In genomic region chr5:34485731-34486130, GRCm38 (mm10) we compare ENCODE assay signal across 25 mouse cellular contexts. TPM values are rescaled to one million over a fixed set of nuclear protein-coding genes. Genes with fewer than 3 reads are reported as not detected.
DNase-seq lines count a peak whose midpoint lies in the region; ATAC-seq and TF ChIP-seq lines count a peak whose summit lies in the region.
"Had no signal": no experiment of that assay in that cellular context is flagged by ENCODE, and none has a peak within 500 bp of the region (broad histone marks: within the 10 kb centered on the region; RNA-seq: fewer than 3 reads in every experiment).

No protein-coding gene starts in this region.

- H3K4me3 ChIP-seq in heart, embryonic 11.5 days (ENCODE audit: low read depth, low read length) = no peak overlapping the region
- H3K4me3 ChIP-seq in E14TG2a.4 (replicated peaks; ENCODE audit: low read length) (peak overlapping the region; percentile 35), myocyte (no peak overlapping the region)
- no peak overlapping the region for H3K4me3 ChIP-seq in hindbrain, embryonic 11.5 days (ENCODE audit: low read depth, low read length)
- H3K4me3 ChIP-seq in forebrain, embryonic 12.5 days (replicated peaks) = no peak overlapping the region
- H3K4me3 ChIP-seq: embryonic facial prominence, embryonic 10.5 days; embryonic facial prominence, embryonic 12.5 days; forebrain, embryonic 10.5 days; forebrain, embryonic 13.5 days; forebrain, embryonic 15.5 days had no signal

- H3K27me3 ChIP-seq in heart, embryonic 11.5 days (ENCODE audit: control insufficient read depth, insufficient read depth, low read length) = no peaks in the 10 kb centered on the region
- H3K27me3 ChIP-seq in E14TG2a.4 (ENCODE audit: insufficient read depth, low read length) = no peaks in the 10 kb centered on the region
- no peaks in the 10 kb centered on the region for H3K27me3 ChIP-seq in myocyte (ENCODE audit: control insufficient read depth, insufficient read depth, insufficient read length)
- H3K27me3 ChIP-seq in hindbrain, embryonic 11.5 days (ENCODE audit: control insufficient read depth, insufficient read depth, low read length) = no peaks in the 10 kb centered on the region
- H3K27me3 ChIP-seq in forebrain, embryonic 12.5 days = no peaks in the 10 kb centered on the region
- H3K27me3 ChIP-seq: CH12.LX; embryonic facial prominence, embryonic 12.5 days; forebrain, embryonic 13.5 days; forebrain, embryonic 15.5 days had no signal

- no peak overlapping the region for H3ac ChIP-seq in myocyte (ENCODE audit: control insufficient read depth, insufficient read length)

- no peak for ATAC-seq in heart, embryonic 11.5 days (replicated peaks; ENCODE audit: insufficient number of reproducible peaks, low FRiP score, low TSS enrichment)
- ATAC-seq in hindbrain, embryonic 11.5 days (ENCODE audit: low FRiP score) = no peak
- no peak for ATAC-seq in forebrain, embryonic 12.5 days (ENCODE audit: low FRiP score)
- ATAC-seq: CD4-positive, CD25-positive, alpha-beta regulatory T cell, adult 4 months; forebrain, embryonic 13.5 days; forebrain, embryonic 15.5 days; forebrain, postnatal 0 days had no signal

- H3K27ac ChIP-seq in heart, embryonic 11.5 days (ENCODE audit: low read depth, low read length) = no peak overlapping the region
- no peak overlapping the region for H3K27ac ChIP-seq in hindbrain, embryonic 11.5 days (ENCODE audit: low read depth, low read length)
- H3K27ac ChIP-seq in forebrain, embryonic 12.5 days = no peak overlapping the region
- H3K27ac ChIP-seq: embryonic facial prominence, embryonic 10.5 days; embryonic facial prominence, embryonic 12.5 days; forebrain, embryonic 10.5 days; forebrain, embryonic 13.5 days; forebrain, embryonic 15.5 days had no signal

- no peak overlapping the region for H3K9ac ChIP-seq in heart, embryonic 11.5 days (ENCODE audit: low read depth, low read length)
- H3K9ac ChIP-seq in hindbrain, embryonic 11.5 days (ENCODE audit: low read depth, low read length) = no peak overlapping the region
- H3K9ac ChIP-seq in forebrain, embryonic 12.5 days = no peak overlapping the region
- H3K9ac ChIP-seq: embryonic facial prominence, embryonic 12.5 days; forebrain, embryonic 13.5 days; forebrain, embryonic 15.5 days; forebrain, postnatal 0 days had no signal

- TF ChIP-seq POLR2A in myocyte (IDR thresholded peaks at IDR 0.05; ENCODE audit: insufficient read length, low read depth) = no peak

- H3K36me3 ChIP-seq in heart, embryonic 11.5 days (ENCODE audit: control insufficient read depth, insufficient read depth, low read length) = peaks cover 14% of the 10 kb centered on the region
- H3K36me3 ChIP-seq in E14TG2a.4 (ENCODE audit: insufficient read depth, low read length) (peaks cover 40% of the 10 kb centered on the region), myocyte (ENCODE audit: control insufficient read depth, insufficient read depth) (peaks cover 10% of the 10 kb centered on the region)
- H3K36me3 ChIP-seq in hindbrain, embryonic 11.5 days (ENCODE audit: control insufficient read depth, insufficient read depth, low read length) = 0 out of 2 replicates have a peak, but pooled peaks cover 4% of the 10 kb centered on the region
- H3K36me3 ChIP-seq in forebrain, embryonic 12.5 days (replicated peaks) = peaks cover 61% of the 10 kb centered on the region

- DNase-seq in heart, adult 11 months = peak; percentile 91
- peak; percentile 25 for DNase-seq in ZHBTc4 (ENCODE audit: low read depth, low spot score)
- DNase-seq in hindbrain, embryonic 11.5 days (ENCODE audit: low spot score) = no peak
- no peak for DNase-seq in spleen, postnatal 14 days (ENCODE audit: low spot score in 2 of 2)
- DNase-seq: adrenal gland, adult 2 months; adrenal gland, postnatal 10 days; adrenal gland, postnatal 25 days; B cell, adult 2 months; cerebellum, adult 11 months; cerebellum, adult 2 months; cerebellum, adult 9-10 months; cerebellum, postnatal 10 days; cerebellum, postnatal 25 days; forebrain, postnatal 0 days had no signal

- no peaks in the 10 kb centered on the region for H3K79me2 ChIP-seq in myocyte (ENCODE audit: control insufficient read depth, insufficient read depth)

- WGBS in heart, embryonic 11.5 days (ENCODE audit: insufficient replicate concordance) = 90% methylated on average over 15 of the region's 15 CpGs
- whole genome bisulfite sequencing in hindbrain, embryonic 11.5 days = 95% methylated on average over 15 of the region's 15 CpGs
- 92% methylated on average over 15 of the region's 15 CpGs for WGBS in forebrain, embryonic 12.5 days

- H3K9me3 ChIP-seq in heart, embryonic 11.5 days (replicated peaks; ENCODE audit: control insufficient read depth, low read length) = no peaks in the 10 kb centered on the region
- no peaks in the 10 kb centered on the region for H3K9me3 ChIP-seq in E14TG2a.4 (ENCODE audit: low read length)
- no peaks in the 10 kb centered on the region for H3K9me3 ChIP-seq in hindbrain, embryonic 11.5 days (ENCODE audit: control insufficient read depth, low read length)
- H3K9me3 ChIP-seq in forebrain, embryonic 12.5 days = no peaks in the 10 kb centered on the region
- H3K9me3 ChIP-seq: embryonic facial prominence, embryonic 10.5 days; embryonic facial prominence, embryonic 12.5 days; forebrain, embryonic 10.5 days; forebrain, embryonic 13.5 days; forebrain, embryonic 15.5 days had no signal

- no peak for TF ChIP-seq CTCF in E14TG2a.4 (conservative IDR thresholded peaks at IDR 0.05; ENCODE audit: low read length)

- H3K4me2 ChIP-seq in heart, embryonic 11.5 days = no peak overlapping the region
- H3K4me2 ChIP-seq in myocyte (ENCODE audit: low read depth) = no peak overlapping the region
- no peak overlapping the region for H3K4me2 ChIP-seq in hindbrain, embryonic 11.5 days (replicated peaks; ENCODE audit: low read depth, low read length)
- H3K4me2 ChIP-seq in forebrain, embryonic 12.5 days = no peak overlapping the region
- H3K4me2 ChIP-seq: embryonic facial prominence, embryonic 12.5 days; forebrain, embryonic 13.5 days; forebrain, embryonic 15.5 days had no signal

- no peaks in the 10 kb centered on the region for H3K4me1 ChIP-seq in heart, embryonic 11.5 days (ENCODE audit: control insufficient read depth, insufficient read depth, low read length)
- peaks cover 16% of the 10 kb centered on the region for H3K4me1 ChIP-seq in E14TG2a.4 (replicated peaks; ENCODE audit: low read depth, low read length)
- H3K4me1 ChIP-seq in hindbrain, embryonic 11.5 days (replicated peaks; ENCODE audit: control insufficient read depth, insufficient read depth, low read length) = no peaks in the 10 kb centered on the region
- no peaks in the 10 kb centered on the region for H3K4me1 ChIP-seq in forebrain, embryonic 12.5 days
- H3K4me1 ChIP-seq: embryonic facial prominence, embryonic 10.5 days; embryonic facial prominence, embryonic 12.5 days; forebrain, embryonic 10.5 days; forebrain, embryonic 13.5 days had no signal

TF ChIP-seq in myocyte, 11 proteins besides CTCF, POLR2A, EP300 and RAD21:
- TF ChIP-seq POLR2AphosphoS2 (IDR thresholded peaks at IDR 0.05; ENCODE audit: insufficient read length, low read depth) = peak; percentile 37
- no peak for TF ChIP-seq TCF3 (IDR thresholded peaks at IDR 0.05; ENCODE audit: insufficient read length, low read depth)
- TF ChIP-seq TCF12 (IDR thresholded peaks at IDR 0.05; ENCODE audit: insufficient read depth, poor library complexity, severe bottlenecking) = no peak
- no peak for TF ChIP-seq CEBPB (IDR thresholded peaks at IDR 0.05; ENCODE audit: insufficient read depth, poor library complexity, severe bottlenecking)
TF ChIP-seq in myocyte: peak in this region for 1.

RNA-seq across cellular contexts. Expression of gene Tnip2, which starts 28.1 kb away (rescaled TPM):
- polyA plus RNA-seq in heart, embryonic 11.5 days (2014; fragmentation: Nextera tagmentation; extraction: Ambion mirVana) = 12.7 and 14.2 TPM in 2 replicates
- 10.6 TPM for polyA plus RNA-seq in myocyte (2012; fragmentation: generic; extraction: Trizol)
- 4.3 TPM in 2 replicates for polyA plus RNA-seq in hindbrain, embryonic 11.5 days (2014; fragmentation: Nextera tagmentation; extraction: Ambion mirVana)
- 6.7 and 9.2 TPM in 2 replicates for polyA plus RNA-seq in forebrain, embryonic 12.5 days (2016; fragmentation: Nextera tagmentation; extraction: Ambion mirVana)

RNA-seq across cellular contexts. Expression of gene Sh3bp2, which starts 39.9 kb away (rescaled TPM):
- polyA plus RNA-seq in heart, embryonic 11.5 days (2014; fragmentation: Nextera tagmentation; extraction: Ambion mirVana) = 4.2 and 5.2 TPM in 2 replicates
- polyA plus RNA-seq in myocyte (2012; fragmentation: generic; extraction: Trizol) = 14.3 TPM
- polyA plus RNA-seq in hindbrain, embryonic 11.5 days (2014; fragmentation: Nextera tagmentation; extraction: Ambion mirVana) = 10.8 and 12.6 TPM in 2 replicates
- polyA plus RNA-seq in forebrain, embryonic 12.5 days (2016; fragmentation: Nextera tagmentation; extraction: Ambion mirVana) = 18.5 and 20.1 TPM in 2 replicates

Comparison
In these comparisons a context has a peak if more than half of its experiments do, and no peak if none do; other contexts are left out.
1. DNase-seq: peak in heart, adult 11 months (single experiment) and ZHBTc4 (single experiment); none in hindbrain, embryonic 11.5 days (single experiment) and spleen, postnatal 14 days (0 of 2).